Mouse (Mus musculus) liver, postnatal 0 days (tissue): ENCODE measurements around the gene Top2a.

Experiments
- CTCF ChIP-seq: sonication (generic); IDR thresholded peaks from 2 replicates; pipeline ENCODE4 v1.5.1; 2016; ENCODE audit warnings: antibody characterized with exemption, low read depth
- EP300 ChIP-seq: IDR thresholded peaks from 2 replicates; pipeline ENCODE4 v1.6.1; 2016; ENCODE audit warnings: antibody characterized with exemption, low read depth, mild to moderate bottlenecking

GRCm38 (mm10) chr11:99068455-99068854, 44.5 kb upstream of the Top2a start:
- TF ChIP-seq EP300, result no peak
- no peak for TF ChIP-seq CTCF
